Mouse (Mus musculus): ENCODE measurements around the gene Olfr628.

GRCm38 (mm10) chr7:103744843-103745242 is 14.7 kb downstream of the Olfr628 start, which contains the start of gene Olfr629:
- no peak for TF ChIP-seq CTCF (IDR thresholded peaks at IDR 0.05; ENCODE audit: borderline replicate concordance, insufficient read depth, low read depth, low read length)
- TF ChIP-seq POLR2A (IDR thresholded peaks at IDR 0.05; ENCODE audit: borderline replicate concordance, insufficient read depth, low read length), result no peak
